Mouse (Mus musculus) frontal cortex, postnatal 10 days (tissue): Measurements from ENCODE around the gene Cbx6.
A peak's percentile ranks its signal among the peaks of the same experiment; 100 is the strongest.

ENCODE experiments used
- DNase-seq, 2 experiments: peaks; one replicate each; pipeline ENCODE4 v3.0.0; 2022; ENCODE audit warnings: low spot score in 2 of 2, mixed read lengths in 1 of 2

Gene Cbx6

DNA sequence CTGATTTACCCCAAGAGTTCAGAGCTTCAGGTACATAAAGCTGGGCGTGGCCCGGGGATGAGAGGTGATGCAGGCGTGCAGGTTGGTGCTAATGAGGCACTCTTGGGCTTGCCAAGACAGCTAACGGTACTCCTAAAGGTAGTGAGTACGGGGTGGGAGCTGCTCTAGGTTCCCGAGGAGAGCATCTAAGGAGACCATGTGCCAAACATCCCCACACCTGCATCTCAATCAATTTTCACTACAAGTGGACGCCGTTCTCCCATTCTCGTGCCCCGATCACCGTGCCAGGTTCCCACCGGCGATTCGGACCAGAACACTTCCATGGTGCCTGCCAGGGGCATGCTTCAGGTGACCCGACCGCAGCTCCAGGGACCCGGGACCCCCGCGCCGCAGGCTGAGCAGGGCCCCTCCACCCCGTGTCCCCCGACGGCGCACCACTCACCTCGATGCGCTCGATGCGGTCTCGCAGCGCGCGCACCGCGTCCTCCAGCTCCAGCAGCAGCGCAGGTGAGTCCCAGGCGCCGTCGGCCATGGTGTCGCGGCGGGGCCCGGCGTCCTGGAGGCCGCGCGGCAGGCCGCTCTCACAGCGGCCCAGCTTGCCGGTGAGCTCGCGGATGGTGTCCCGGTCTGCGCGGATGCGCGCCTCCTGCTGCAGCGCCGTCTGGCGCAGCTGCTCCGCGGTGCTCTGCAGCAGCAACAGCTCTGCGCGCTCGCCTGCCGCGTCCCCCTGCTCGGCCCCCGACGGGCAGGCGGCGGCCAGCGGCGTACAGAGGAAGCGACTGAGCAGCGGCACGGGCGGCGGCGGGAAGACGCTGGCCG is 30.7 kb downstream of the Cbx6 start:
- DNase-seq: no peak

DNA sequence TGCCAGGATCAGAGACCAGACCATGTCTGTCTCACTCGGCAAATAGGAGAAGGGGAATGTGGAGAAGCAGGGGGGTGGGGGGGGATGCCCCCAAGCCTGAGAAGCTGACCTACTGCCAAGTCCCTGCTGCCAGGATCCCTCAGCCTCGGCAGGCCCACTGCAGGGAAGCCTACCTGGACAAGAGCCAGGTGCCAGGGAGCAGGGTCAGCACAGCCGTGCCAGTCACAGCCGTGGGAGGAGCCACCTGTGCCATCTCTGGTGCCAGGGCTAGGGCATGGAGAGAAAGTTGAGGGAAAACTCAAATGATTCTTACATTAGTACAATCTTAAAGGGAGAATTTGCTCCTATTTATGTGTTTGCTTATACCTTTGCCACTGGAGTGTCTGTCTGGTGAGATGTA is 32.2 kb downstream of the Cbx6 start:
- no peak for DNase-seq

DNA sequence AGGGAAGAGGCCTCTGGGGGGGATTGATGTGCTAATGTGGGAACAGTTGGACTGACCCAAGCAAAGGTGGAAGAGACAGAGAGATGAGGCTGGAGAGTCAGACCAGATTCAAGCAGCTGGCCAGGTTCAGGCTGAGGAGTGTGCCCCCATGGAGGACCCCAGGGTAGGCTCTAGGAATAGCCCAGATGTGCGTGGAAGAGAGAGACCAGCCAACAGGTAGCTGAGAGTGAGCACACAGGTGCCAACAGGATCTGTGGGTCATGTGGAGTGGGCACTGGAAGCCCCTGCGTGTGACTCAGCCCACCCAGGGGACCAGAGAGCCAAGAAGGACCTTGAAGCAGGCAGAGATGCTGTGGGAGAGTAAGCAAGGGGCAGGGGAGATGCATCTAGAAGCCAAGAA is 32.8 kb downstream of the Cbx6 start:
- DNase-seq: no peak

DNA sequence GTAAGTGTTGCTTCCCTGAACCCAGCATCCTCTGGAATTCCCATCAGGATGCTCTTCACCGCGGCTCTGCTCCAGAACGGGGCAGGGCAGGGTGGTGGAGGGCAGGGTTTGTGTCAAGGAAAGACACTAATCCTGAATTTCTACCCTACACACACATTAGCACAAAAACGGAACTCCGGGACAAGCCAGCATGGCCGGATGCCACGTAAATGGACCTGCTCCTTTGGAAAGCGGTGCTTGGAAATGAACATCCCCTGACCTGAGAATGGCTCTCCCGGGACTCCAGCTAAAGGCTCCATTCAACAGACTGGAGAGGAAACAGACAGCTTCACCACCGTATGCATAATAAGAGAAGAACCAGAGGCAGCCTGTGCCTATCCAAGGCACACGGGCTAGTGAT is 33.8 kb downstream of the Cbx6 start:
- DNase-seq: no peak

DNA sequence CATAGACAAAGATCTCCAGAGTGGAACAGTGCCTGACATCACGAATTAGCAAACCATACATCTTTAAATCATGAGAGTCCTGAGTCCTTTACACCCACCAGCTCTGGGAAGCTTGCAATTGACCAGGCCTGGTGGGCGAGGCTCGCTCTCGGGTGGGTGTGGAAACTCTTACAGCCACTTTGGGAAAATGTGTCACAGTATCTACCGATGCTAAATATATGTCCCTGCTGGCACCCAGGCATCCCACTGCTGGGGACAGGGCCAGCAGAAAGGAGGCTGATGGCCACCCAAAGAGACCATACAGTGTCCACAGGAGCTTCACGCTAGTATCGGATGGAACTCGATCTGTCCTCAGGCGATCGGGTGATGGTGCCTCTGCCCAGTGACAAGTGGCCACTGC is 35.9 kb downstream of the Cbx6 start:
- DNase-seq: no peak

DNA sequence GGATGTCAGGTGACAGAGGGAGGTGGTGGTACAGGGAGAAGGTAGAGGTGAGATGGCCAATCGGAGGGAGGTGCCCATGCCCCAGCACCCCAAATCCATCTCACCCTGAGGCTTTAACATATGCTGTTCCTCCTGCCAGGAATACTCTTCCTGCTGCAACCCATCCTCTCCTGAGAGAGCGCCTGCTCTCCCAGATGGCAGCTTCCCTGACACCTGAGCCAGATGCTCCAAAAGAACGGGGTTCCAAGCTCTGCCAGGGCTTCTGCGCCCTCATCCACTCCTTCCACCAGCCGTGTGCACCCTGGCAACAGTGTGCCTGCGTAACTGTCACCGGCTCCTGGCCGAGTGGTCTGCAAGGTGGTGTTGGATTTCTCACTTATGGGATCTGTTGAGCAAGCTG is 36.8 kb downstream of the Cbx6 start:
- no peak for DNase-seq

DNA sequence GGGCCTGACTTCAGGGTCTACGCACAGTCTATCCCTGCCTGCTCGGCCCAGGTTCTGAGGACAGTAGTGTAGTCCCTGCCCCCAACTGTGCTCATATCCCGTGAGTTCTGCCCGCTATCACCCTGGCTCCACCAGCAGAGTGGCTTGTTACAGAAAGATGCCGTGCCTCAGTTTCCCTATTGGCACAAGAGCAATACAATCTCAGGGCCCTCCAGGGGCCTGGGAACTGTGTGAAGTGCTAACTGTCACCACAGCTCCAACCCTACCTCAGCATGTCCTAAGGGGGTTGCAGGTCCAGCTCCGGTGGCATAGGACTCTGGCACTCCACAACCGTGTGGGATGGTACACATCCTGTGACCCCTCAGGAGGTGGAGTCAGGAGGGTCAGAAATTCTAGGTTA is 37.4 kb downstream of the Cbx6 start:
- no peak for DNase-seq

DNA sequence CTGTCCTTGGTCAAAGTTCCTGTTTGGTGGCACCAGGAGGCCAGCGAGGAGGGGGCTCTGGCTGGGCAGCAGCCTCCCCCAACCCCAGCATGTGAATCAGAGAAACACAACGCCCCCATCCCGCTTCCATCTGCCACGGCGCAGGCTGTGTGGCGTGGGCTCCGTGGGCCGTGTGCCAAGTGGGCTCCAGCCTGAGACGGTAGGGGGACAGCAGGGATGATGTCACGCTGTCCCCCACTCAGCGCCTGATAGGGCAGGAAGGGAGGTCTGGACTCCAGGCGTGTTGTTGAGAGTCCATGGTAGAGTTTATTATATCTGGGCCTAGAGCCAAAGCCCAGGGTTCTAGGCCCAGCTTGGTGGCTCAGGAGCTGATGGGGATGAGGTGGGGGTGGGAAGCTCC is 38.2 kb downstream of the Cbx6 start:
- DNase-seq: peak in 1 of 2 experiments; percentile 63

DNA sequence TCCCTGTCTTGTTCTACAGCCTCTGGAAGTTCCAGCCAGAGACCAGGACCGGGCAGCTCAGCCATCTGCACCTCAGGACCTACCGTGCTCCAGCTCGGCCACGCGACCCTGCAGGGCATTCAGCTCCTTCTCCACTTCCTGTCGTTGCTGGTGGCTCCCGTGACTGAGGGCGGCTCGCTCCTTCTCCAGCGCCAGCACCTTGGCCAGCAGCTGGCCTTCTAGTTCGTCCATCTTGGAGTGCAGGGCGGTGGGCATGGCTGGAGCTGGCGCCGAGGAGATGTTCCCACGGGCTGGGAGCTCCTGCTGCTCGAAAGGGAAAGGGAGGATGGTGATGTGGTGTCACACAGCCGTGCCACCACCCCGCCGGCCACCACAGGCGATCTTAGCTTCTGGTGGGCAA is 40.3 kb downstream of the Cbx6 start:
- no peak for DNase-seq

DNA sequence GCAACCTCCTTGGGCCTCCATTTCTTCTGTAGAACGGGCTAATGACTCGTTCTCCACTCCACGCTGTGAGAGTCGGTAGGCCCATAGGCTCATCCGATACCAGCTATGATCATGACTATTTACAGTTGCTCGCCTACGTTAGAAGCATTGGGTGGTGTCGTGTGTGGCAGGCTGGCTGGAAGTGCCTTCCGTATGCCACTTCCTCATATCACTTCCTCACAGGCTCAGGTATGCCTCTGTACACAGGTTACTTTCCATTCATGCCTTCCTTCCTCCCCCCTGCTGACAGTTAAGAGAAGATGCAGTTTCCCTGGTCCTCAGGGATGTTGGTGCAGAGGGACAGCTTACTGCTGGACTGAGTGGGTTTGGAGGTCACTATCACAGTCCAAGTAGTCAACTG is 41.4 kb downstream of the Cbx6 start:
- no peak for DNase-seq

DNA sequence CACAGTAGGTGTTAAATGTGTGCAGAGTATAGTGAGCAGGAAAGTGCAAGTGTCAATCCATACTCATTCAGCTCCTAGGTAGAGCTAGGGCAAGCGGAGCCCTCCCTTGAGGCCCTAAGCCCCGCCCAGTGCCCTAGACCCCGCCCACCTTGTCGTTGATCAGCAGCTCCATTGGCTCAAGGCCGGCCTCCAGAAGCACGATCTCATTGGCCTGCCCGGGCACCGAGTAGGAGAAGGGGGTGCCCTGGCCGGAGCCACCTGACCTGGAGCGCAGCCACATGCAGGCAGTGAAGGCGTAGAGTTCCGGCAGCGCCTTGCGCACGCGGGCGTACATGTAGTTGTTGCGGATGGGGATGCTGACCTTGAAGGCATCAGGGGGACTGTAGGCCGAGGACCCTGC is 42.0 kb downstream of the Cbx6 start:
- no peak for DNase-seq

DNA sequence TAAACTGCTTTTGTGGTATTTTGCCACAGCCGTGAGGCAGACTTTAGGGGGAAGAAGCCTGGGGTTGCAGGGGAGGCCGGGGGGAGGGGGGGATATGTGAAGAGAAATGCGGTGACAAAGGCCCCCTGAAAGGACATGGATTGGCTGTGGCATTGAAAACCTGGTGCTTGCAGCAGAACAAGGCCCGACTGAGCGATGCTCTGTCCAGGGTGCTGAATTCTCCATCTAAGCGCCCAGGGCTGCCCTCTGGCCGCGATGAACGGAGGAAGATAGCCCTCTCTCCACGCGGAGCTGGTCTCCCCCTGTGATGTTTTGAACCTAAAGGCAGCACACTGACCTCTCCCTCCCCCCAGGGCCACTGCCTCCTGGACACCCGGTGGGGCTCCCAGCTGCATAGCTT is 43.0 kb downstream of the Cbx6 start:
- DNase-seq: no peak

DNA sequence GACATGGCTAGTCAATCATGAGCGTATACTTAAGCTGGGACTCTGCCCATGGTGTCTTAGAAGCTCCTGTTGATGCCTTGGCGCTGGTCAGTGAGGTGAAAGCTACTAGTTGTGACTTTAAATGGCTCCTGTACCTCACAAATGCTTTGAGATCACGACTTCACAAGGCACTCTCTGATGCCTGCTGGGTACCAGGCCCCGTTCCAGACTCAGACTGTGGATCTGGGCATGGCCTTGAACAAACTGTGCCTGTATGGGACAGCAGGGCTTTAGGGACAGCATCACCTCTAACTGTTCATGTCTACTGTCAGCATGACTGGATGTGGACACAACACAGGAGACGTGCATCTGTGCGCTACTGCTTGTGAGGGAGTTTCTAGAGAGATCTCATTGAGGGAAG is 43.6 kb downstream of the Cbx6 start:
- DNase-seq: no peak

DNA sequence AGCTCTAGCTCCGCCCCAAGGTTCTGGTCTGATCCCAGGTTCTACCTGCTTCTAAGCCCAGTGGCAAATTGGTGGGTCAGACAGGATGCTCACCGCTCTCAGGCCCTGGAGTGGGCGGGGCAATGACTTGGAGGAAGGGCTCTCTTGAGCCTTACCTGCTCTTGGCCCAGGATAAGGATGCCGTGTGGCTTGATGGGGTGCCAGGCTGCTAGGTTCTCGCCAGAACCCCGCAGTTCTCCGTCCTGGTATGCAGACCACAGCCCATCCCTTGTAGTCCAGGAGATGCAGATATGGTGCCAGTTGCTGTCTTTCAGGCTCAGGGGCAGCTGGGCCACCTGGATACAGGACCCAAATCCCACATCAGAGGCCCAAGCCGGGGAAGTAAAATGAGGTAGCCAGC is 44.4 kb downstream of the Cbx6 start:
- DNase-seq: no peak

DNA sequence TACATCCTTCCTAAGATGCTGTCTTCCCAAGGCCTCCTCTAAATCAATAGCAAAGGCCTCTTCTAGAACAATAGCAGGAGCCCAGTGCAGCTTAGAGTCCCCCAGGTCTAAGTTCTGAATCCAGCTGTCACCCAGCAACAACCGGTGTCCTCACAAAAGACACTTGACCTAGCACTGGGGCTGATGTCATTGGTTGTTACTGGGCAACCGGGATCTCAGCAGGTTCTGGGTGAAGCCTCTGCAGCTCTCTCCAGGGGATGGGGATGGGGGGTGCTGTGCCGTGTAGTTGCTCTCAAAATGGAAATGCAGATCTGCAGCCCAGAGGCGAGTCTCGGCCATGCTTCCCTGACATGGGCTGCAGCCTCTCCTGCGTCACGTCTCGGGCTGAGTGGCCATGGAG is 46.7 kb downstream of the Cbx6 start:
- DNase-seq: no peak

DNA sequence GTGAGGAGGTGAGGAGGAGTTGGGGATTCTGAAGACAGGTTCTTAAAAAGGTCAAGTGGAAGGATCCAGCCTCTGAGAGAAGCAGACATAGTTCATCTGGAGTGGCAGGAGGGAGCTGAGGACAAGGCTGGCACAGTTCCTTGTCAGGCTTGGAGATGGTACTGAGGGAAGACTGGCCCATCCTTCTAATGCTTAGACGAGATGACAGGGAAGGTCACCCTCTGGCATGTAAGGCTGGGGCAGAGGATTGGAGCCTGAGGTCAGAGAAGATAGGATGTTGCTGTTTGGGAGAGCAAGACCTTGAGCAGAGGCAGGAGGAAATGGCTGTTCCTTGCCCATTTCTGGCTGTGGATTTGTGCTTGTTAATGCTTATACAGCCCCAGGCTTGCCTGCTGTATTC is 49.4 kb downstream of the Cbx6 start:
- DNase-seq: peak in 1 of 2 experiments; percentile 6

DNA sequence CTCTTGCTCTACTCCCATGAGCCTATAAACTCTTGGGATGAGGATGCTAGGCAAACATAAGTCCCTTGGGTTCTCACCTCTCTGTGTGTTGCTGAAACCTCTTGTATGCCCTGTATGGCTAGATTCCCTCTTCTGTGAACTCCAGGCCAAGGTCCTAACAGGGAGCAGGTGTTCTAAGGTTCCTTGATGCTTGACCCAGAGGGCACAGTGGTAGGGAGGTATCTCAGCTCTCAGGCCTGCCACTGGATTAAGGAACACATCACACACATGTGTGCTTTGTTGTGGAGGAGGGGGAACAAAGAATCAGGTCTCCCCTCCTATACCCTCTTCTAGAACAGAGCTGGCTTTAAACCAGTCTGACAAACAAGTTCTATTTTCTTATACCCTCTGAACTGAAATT is 56.7 kb downstream of the Cbx6 start, which contains the start of gene Dnal4:
Gene Dnal4 (minus strand): TSS at position 101 of the 400 bp plus-strand sequence.
- DNase-seq: no peak

DNA sequence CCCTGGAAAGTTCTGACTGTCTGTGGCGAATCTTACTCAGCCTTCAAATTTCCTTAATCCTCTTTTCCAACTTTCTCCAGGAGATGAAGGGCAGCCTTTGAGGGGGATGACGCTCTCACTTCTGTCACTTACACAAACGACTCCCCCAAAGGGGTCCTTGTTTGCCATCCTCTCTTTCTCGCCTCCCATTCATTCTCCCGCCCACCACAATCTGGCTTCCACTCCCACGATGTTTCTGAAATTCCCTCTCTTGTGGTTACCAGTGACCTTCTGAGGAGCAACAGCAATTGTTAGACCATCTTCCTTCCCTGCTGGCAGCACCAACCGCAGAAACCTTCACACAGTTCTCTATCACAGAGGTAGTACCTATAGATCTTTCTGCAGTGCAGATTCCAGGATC is 58.8 kb downstream of the Cbx6 start:
- no peak for DNase-seq

DNA sequence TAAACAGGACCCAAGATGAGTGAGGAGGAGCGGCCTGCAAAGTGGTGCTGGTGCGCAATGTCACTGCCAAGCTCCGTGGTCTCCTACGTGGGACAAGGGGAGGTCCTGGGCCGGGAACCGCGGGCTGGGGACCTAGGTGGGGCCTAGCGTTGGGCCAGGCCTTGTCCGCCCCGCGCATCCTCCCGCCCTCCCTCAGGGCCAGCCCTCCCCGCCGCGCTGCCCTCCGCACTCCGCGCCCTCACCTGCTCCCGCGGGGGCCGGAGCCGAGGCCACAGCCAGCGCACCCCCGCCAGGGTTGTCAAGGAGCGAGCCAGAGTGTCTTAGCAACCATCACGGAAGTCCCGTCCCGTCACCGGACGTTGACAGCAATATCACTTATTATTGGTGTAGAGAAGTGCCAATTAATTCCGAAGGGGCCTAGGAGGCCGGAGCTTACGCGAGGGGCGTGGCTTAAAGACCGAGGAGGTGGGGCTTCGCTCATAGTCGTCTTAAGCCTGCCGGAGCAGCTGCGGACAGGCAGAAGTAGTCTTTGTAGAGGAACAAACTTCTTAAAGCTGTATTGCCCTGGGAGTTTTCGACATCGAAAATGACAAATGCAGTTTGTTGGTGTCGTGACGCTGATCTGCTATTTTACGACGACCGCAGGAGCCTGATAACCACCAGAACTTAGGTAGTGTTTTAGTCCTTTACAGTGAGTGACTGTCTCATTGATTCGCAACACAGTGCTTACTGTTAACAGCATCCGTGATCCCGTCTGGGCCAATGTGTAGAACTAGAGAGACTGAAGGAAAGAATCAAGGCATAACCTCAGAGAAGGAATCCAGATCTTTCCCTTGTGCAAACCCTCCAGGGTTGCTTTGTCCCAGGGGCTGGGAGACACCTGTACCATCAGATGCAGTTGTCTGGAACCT is 60.1 kb downstream of the Cbx6 start:
- peak; percentile 96 for DNase-seq
